Mouse (Mus musculus) megakaryocyte, embryonic 14.5 days (primary cell): Measurements from ENCODE around the gene Ninj1. TPM values are rescaled to one million over a fixed set of nuclear protein-coding genes. Genes with fewer than 3 reads are reported as not detected.

Experiments
- H3K27me3 ChIP-seq: replicated peaks from 2 replicates; pipeline ENCODE3; 2012; ENCODE audit warnings: inconsistent platforms
- H3K36me3 ChIP-seq: replicated peaks from 2 replicates; pipeline ENCODE3; 2012; ENCODE audit warnings: low read length, inconsistent platforms, mixed read lengths
- H3K4me1 ChIP-seq: 2 replicates; pipeline ENCODE4 v1.6.1; 2012; ENCODE audit warnings: inconsistent platforms
- H3K4me3 ChIP-seq: replicated peaks from 2 replicates; pipeline ENCODE3; 2012; ENCODE audit warnings: moderate library complexity, mild to moderate bottlenecking, inconsistent platforms
- H3K9me3 ChIP-seq: 2 replicates; pipeline ENCODE4 v1.6.1; 2012; ENCODE audit warnings: inconsistent platforms
- FLI1 ChIP-seq: IDR thresholded peaks from 2 replicates; pipeline ENCODE4 v1.6.1; 2012; ENCODE audit warnings: low read length, inconsistent platforms, mixed read lengths
- GATA1 ChIP-seq: IDR thresholded peaks from 3 replicates; pipeline ENCODE4 v1.6.1; 2012; ENCODE audit warnings: mixed read lengths, low read length, inconsistent platforms, borderline replicate concordance
- polyA plus RNA-seq: library from polyadenylated mRNA; stranded (reverse); fragments of >175 nt; gene quantifications from 2 replicates; pipeline ENCODE4 v1.2.3, GENCODE M21; 2012; ENCODE audit warnings: low replicate concordance; ENCODE audit not compliant: insufficient read depth

The Ninj1 gene
- polyA plus RNA-seq, 1 experiment = 866 TPM

GRCm38 (mm10) chr13:49148687-49149086 lies 38.6 kb upstream of the Ninj1 start:
- peaks cover 93% of the 10 kb centered on the region for H3K27me3 ChIP-seq

GRCm38 (mm10) chr13:49154028-49154427 lies 33.3 kb upstream of the Ninj1 start:
- Histone ChIP-seq H3K27me3 (peaks cover 83% of the 10 kb centered on the region), H3K4me3 (no peak overlapping the region), H3K4me1 (no peaks in the 10 kb centered on the region), H3K9me3 (peaks cover 17% of the 10 kb centered on the region), H3K36me3 (no peaks in the 10 kb centered on the region)
- TF ChIP-seq FLI1 (no peak), GATA1 (no peak)

More at GRCm38 (mm10) chr13:49148687-49149086, 38.6 kb upstream of the Ninj1 start:
- H3K4me1 ChIP-seq = peaks cover 22% of the 10 kb centered on the region
- H3K36me3 ChIP-seq = no peaks in the 10 kb centered on the region
- no peak for TF ChIP-seq FLI1
- TF ChIP-seq GATA1 = no peak
- no peak overlapping the region for H3K4me3 ChIP-seq
- H3K9me3 ChIP-seq = no peaks in the 10 kb centered on the region

GRCm38 (mm10) chr13:49154621-49155020 lies 32.7 kb upstream of the Ninj1 start:
- Histone ChIP-seq H3K4me1 (no peaks in the 10 kb centered on the region; the same call in 1 of the 2 replicates), H3K36me3 (no peaks in the 10 kb centered on the region), H3K4me3 (no peak overlapping the region), H3K9me3 (peaks cover 17% of the 10 kb centered on the region), H3K27me3 (peaks cover 83% of the 10 kb centered on the region)
- TF ChIP-seq FLI1 = no peak
- no peak for TF ChIP-seq GATA1

- H3K4me1 ChIP-seq = peaks cover 5% of the 10 kb centered on the region; the same call in 1 of the 2 replicates
- peaks cover 17% of the 10 kb centered on the region for H3K9me3 ChIP-seq
- no peak overlapping the region for H3K4me3 ChIP-seq
- H3K36me3 ChIP-seq = no peaks in the 10 kb centered on the region
- TF ChIP-seq GATA1 (no peak), FLI1 (no peak)
- peaks cover 77% of the 10 kb centered on the region for H3K27me3 ChIP-seq
Measured at GRCm38 (mm10) chr13:49156645-49157044, 30.6 kb upstream of the Ninj1 start.

- Histone ChIP-seq H3K27me3 (peaks cover 78% of the 10 kb centered on the region), H3K4me1 (peaks cover 19% of the 10 kb centered on the region), H3K4me3 (no peak overlapping the region), H3K36me3 (no peaks in the 10 kb centered on the region), H3K9me3 (peaks cover 17% of the 10 kb centered on the region)
- TF ChIP-seq GATA1 (no peak), FLI1 (no peak)
Measured at GRCm38 (mm10) chr13:49158040-49158713, 29.1 kb upstream of the Ninj1 start.

GRCm38 (mm10) chr13:49161236-49161635 lies 26.0 kb upstream of the Ninj1 start:
- H3K4me3 ChIP-seq = no peak overlapping the region
- peaks cover 15% of the 10 kb centered on the region for H3K9me3 ChIP-seq
- TF ChIP-seq FLI1 = no peak
- TF ChIP-seq GATA1 = no peak
- H3K36me3 ChIP-seq = no peaks in the 10 kb centered on the region
- H3K4me1 ChIP-seq = peaks cover 37% of the 10 kb centered on the region
- H3K27me3 ChIP-seq = peaks cover 77% of the 10 kb centered on the region

- TF ChIP-seq FLI1 = no peak
- no peak for TF ChIP-seq GATA1
- peaks cover under 1% of the 10 kb centered on the region; the same call in 1 of the 2 replicates for H3K9me3 ChIP-seq
- peaks cover 69% of the 10 kb centered on the region for H3K27me3 ChIP-seq
- peaks cover 50% of the 10 kb centered on the region for H3K4me1 ChIP-seq
- H3K36me3 ChIP-seq = no peaks in the 10 kb centered on the region
- peak overlapping the region; percentile 31 for H3K4me3 ChIP-seq
Measured at GRCm38 (mm10) chr13:49162722-49163121, 24.6 kb upstream of the Ninj1 start.

- no peak for TF ChIP-seq FLI1
- TF ChIP-seq GATA1 = no peak
- peaks cover 55% of the 10 kb centered on the region for H3K4me1 ChIP-seq
- no peak overlapping the region for H3K4me3 ChIP-seq
- H3K9me3 ChIP-seq = no peaks in the 10 kb centered on the region
- H3K36me3 ChIP-seq = no peaks in the 10 kb centered on the region
- H3K27me3 ChIP-seq = peaks cover 65% of the 10 kb centered on the region
Measured at GRCm38 (mm10) chr13:49163645-49164044, 23.6 kb upstream of the Ninj1 start.

GRCm38 (mm10) chr13:49167081-49167480 lies 20.2 kb upstream of the Ninj1 start:
- H3K9me3 ChIP-seq = no peaks in the 10 kb centered on the region
- no peak overlapping the region for H3K4me3 ChIP-seq
- no peak for TF ChIP-seq GATA1
- no peak for TF ChIP-seq FLI1
- no peaks in the 10 kb centered on the region for H3K36me3 ChIP-seq
- peaks cover 69% of the 10 kb centered on the region for H3K4me1 ChIP-seq
- peaks cover 43% of the 10 kb centered on the region for H3K27me3 ChIP-seq

- Histone ChIP-seq H3K4me1 (peaks cover 70% of the 10 kb centered on the region), H3K9me3 (no peaks in the 10 kb centered on the region), H3K27me3 (peaks cover 26% of the 10 kb centered on the region), H3K4me3 (no peak overlapping the region), H3K36me3 (no peaks in the 10 kb centered on the region)
- TF ChIP-seq FLI1 (no peak), GATA1 (no peak)
Measured at GRCm38 (mm10) chr13:49169448-49170207, 17.7 kb upstream of the Ninj1 start.
